Mouse (Mus musculus) stomach, postnatal 0 days (tissue): ENCODE results near the gene Camkmt.

Source experiments
- CTCF ChIP-seq: IDR thresholded peaks from 2 replicates; pipeline ENCODE4 v1.5.1; 2016; ENCODE audit warnings: antibody characterized with exemption, low read depth, mild to moderate bottlenecking, moderate library complexity
- EP300 ChIP-seq: optimal IDR thresholded peaks from 2 replicates; pipeline ENCODE3; 2016; ENCODE audit warnings: antibody characterized with exemption

DNA sequence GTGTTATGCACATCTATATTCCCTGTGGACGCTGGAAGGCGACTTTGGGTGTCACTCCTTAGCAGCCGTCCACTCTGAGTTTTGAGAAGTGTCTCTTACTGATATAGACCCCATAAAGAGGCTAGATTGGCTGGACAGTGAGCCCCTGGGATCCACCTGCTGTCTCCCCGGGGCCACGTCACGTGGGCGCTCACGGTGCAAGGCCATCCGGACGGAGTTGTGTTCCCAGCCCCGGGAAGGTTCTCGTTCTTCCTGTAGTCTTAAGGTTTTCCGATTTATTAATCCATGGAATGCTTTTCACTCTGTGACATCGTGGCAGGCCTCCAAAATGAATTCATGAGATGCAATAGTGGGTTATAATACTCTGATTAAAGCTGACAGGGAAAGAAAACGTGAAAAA is 108.4 kb downstream of the Camkmt start:
- TF ChIP-seq EP300 = no peak
- TF ChIP-seq CTCF = no peak
